9 mouse cellular contexts compared by ENCODE assay signal in the genomic region with DNA sequence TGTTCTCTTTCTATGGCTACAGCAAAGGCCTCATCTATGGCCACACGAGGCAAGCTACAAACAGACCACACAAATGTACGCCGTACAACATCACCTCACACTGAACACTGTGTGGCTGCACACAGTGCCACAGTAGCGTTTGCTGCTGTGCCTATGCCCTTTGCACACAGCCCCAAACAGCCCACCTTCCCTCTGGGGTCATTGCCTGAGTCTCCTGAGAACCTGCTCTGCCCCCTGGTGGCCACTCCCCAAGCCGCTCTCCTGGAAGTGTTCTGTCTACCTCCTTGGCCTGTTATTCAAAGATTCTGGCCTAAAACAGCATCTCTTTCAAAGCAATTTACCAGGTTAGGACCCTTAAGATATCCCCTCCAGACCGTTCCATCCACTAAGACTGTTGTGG. TPM values are rescaled to one million over a fixed set of nuclear protein-coding genes. Genes with fewer than 3 reads are reported as not detected.
DNase-seq lines count a peak whose midpoint lies in the region; ATAC-seq and TF ChIP-seq lines count a peak whose summit lies in the region.
"Had no signal": no experiment of that assay in that cellular context is flagged by ENCODE, and none has a peak within 500 bp of the region (broad histone marks: within the 10 kb centered on the region; RNA-seq: fewer than 3 reads in every experiment).

No protein-coding gene starts in this region.

- no peak overlapping the region for H3K4me3 ChIP-seq in C2C12 (ENCODE audit: insufficient read depth, poor library complexity, severe bottlenecking)
- no peak overlapping the region for H3K4me3 ChIP-seq in lung, postnatal 0 days (ENCODE audit: low read depth, low read length)
- H3K4me3 ChIP-seq: heart, embryonic 13.5 days had no signal

- H3ac ChIP-seq in C2C12 (ENCODE audit: control insufficient read depth, insufficient read length, low read depth) = no peak overlapping the region

- 40% methylated on average over 6 of the region's 6 CpGs for WGBS in lung, postnatal 0 days

- H3K9me3 ChIP-seq in lung, postnatal 0 days (ENCODE audit: low read length) = no peaks in the 10 kb centered on the region
- H3K9me3 ChIP-seq: heart, embryonic 13.5 days had no signal

- no peaks in the 10 kb centered on the region for H3K79me2 ChIP-seq in C2C12 (ENCODE audit: control insufficient read depth, insufficient read depth)

- H3K4me1 ChIP-seq in lung, postnatal 0 days (ENCODE audit: insufficient read depth, low read depth, low read length) = no peaks in the 10 kb centered on the region

- H3K4me2 ChIP-seq in lung, postnatal 0 days (replicated peaks; ENCODE audit: low read depth, low read length) = no peak overlapping the region
- H3K4me2 ChIP-seq: heart, embryonic 13.5 days had no signal

- no peak overlapping the region for H3K27ac ChIP-seq in lung, postnatal 0 days (ENCODE audit: low read length)
- H3K27ac ChIP-seq: heart, embryonic 13.5 days had no signal

- TF ChIP-seq EP300 in lung, postnatal 0 days (IDR thresholded peaks at IDR 0.05) = no peak

- DNase-seq in ZHBTc4 (ENCODE audit: low read depth, low spot score) = peak; percentile 91
- DNase-seq in embryo, embryonic 10 days (ENCODE audit: low spot score) = peak; percentile 91
- peak; percentile 62 to 79 for DNase-seq in gastrocnemius, postnatal 4 days (ENCODE audit: low spot score in 2 of 2)
- DNase-seq in kidney, postnatal 10 days = peak; percentile 90
- peak; percentile 75 for DNase-seq in lung, postnatal 0 days (ENCODE audit: low spot score)
- peak; percentile 88 for DNase-seq in retina, postnatal 1 day
- peak; percentile 53 for DNase-seq in yolk sac, embryonic 10.5 days (ENCODE audit: low spot score)

- no peaks in the 10 kb centered on the region for H3K79me3 ChIP-seq in C2C12 (ENCODE audit: low read depth)

- ATAC-seq in lung, postnatal 0 days = peak; percentile 44; the same call in 1 of the 2 replicates

- H3K9ac ChIP-seq in lung, postnatal 0 days (replicated peaks; ENCODE audit: low read depth) = no peak overlapping the region
- H3K9ac ChIP-seq: heart, embryonic 13.5 days had no signal

- H3K27me3 ChIP-seq in C2C12 (ENCODE audit: control insufficient read depth, insufficient read depth, insufficient read length) = peaks cover 28% of the 10 kb centered on the region
- no peaks in the 10 kb centered on the region for H3K27me3 ChIP-seq in lung, postnatal 0 days (replicated peaks; ENCODE audit: insufficient read depth, low read length)

- TF ChIP-seq CTCF in C2C12 (IDR thresholded peaks at IDR 0.05; ENCODE audit: control insufficient read depth, insufficient read depth, insufficient read length) = peak; percentile 58
- peak; percentile 88 for TF ChIP-seq CTCF in lung, postnatal 0 days (IDR thresholded peaks at IDR 0.05)

- no peaks in the 10 kb centered on the region for H3K36me3 ChIP-seq in C2C12 (ENCODE audit: control insufficient read depth, insufficient read depth)
- H3K36me3 ChIP-seq in lung, postnatal 0 days (ENCODE audit: insufficient read depth, low read length) = no peaks in the 10 kb centered on the region
- H3K36me3 ChIP-seq: heart, embryonic 13.5 days had no signal

TF ChIP-seq in C2C12, 6 proteins besides CTCF, POLR2A, EP300 and RAD21:
- TF ChIP-seq MAX (IDR thresholded peaks at IDR 0.05) = no peak
- no peak for TF ChIP-seq MYOG (IDR thresholded peaks at IDR 0.05; ENCODE audit: control insufficient read depth, extremely low read depth, insufficient read length)
- TF ChIP-seq MYOD1 (IDR thresholded peaks at IDR 0.05; ENCODE audit: control insufficient read depth, insufficient read length, low read depth) = no peak
- no peak for TF ChIP-seq FOSL1 (IDR thresholded peaks at IDR 0.05; ENCODE audit: insufficient read depth, low read length, poor library complexity, severe bottlenecking)
- no peak for TF ChIP-seq USF1 (IDR thresholded peaks at IDR 0.05; ENCODE audit: low read depth)
- no peak for TF ChIP-seq CEBPB (IDR thresholded peaks at IDR 0.05; ENCODE audit: low read depth)

RNA-seq across cellular contexts. Expression of gene Enho, which starts 13.2 kb away (rescaled TPM):
- polyA plus RNA-seq in C2C12 (2012; fragmentation: generic; extraction: Trizol) = 1.2 TPM
- total RNA-seq in gastrocnemius, postnatal 4 days (2021) = 10 to 100 TPM; 29.0 to 37.6 TPM
- 18.9 and 25.0 TPM in 2 replicates for polyA plus RNA-seq in lung, postnatal 0 days (2015; fragmentation: Nextera tagmentation; extraction: Ambion mirVana)

RNA-seq across cellular contexts. Expression of gene Cntfr, which starts 43.6 kb away (rescaled TPM):
- 0.05 TPM for polyA plus RNA-seq in C2C12 (2012; fragmentation: generic; extraction: Trizol)
- 10 to 100 TPM; 40.8 to 41.9 TPM for total RNA-seq in gastrocnemius, postnatal 4 days (2021)
- 0.77 and 1.1 TPM in 2 replicates for polyA plus RNA-seq in lung, postnatal 0 days (2015; fragmentation: Nextera tagmentation; extraction: Ambion mirVana)

RNA-seq across cellular contexts. Expression of gene Il11ra1, which starts 46.5 kb away (rescaled TPM):
- 2.4 TPM for polyA plus RNA-seq in C2C12 (2012; fragmentation: generic; extraction: Trizol)
- 100 to 1,000 TPM in 1 of 2 experiments, 10 to 100 TPM in 1; 85.8 to 111 TPM for total RNA-seq in gastrocnemius, postnatal 4 days (2021)
- 62.1 and 72.6 TPM in 2 replicates for polyA plus RNA-seq in lung, postnatal 0 days (2015; fragmentation: Nextera tagmentation; extraction: Ambion mirVana)

Comparison
In these comparisons a context has a peak if more than half of its experiments do, and no peak if none do; other contexts are left out.
1. RNA of gene Il11ra1, which starts 46.5 kb away (polyA plus RNA-seq): 62.1 to 72.6 TPM in lung, postnatal 0 days; 2.4 TPM in C2C12 (single experiment); every median in the first group is over 10 times any median in the second.
2. Peak in every context shown above with its lines, with median percentiles within 50 percentile points of each other: DNase-seq.